Mouse (Mus musculus) bone marrow macrophage, adult 2 months (primary cell): ENCODE data around the gene Bag6. TPM values are rescaled to one million over a fixed set of nuclear protein-coding genes. Genes with fewer than 3 reads are reported as not detected.

ENCODE experiments used
- H3K27ac ChIP-seq: 2 replicates; pipeline ENCODE4 v1.5.1; 2012; ENCODE audit warnings: low read depth, low read length; ENCODE audit not compliant: insufficient read depth
- H3K4me1 ChIP-seq: 2 replicates; pipeline ENCODE4 v1.6.1; 2012; ENCODE audit warnings: low read length; ENCODE audit not compliant: control insufficient read depth, insufficient read depth
- H3K4me3 ChIP-seq: 2 replicates; pipeline ENCODE4 v1.5.1; 2012; ENCODE audit warnings: mild to moderate bottlenecking, low read length, moderate library complexity; ENCODE audit not compliant: insufficient read depth
- CTCF ChIP-seq: IDR thresholded peaks from 2 replicates; pipeline ENCODE4 v1.5.1; 2012; ENCODE audit warnings: low read depth, mild to moderate bottlenecking, low read length, moderate library complexity
- POLR2A ChIP-seq: IDR thresholded peaks from 2 replicates; pipeline ENCODE4 v1.6.1; 2012; ENCODE audit warnings: mild to moderate bottlenecking, low read depth, low read length, borderline replicate concordance
- polyA plus RNA-seq: library from polyadenylated mRNA; stranded (reverse); fragments of >200 nt; gene quantifications from 2 replicates; pipeline ENCODE4 v1.2.4, GENCODE M21; 2012; ENCODE audit not compliant: missing spikeins, insufficient read depth, insufficient read length

The Bag6 gene
- polyA plus RNA-seq, 1 experiment: 166 TPM

- H3K27ac ChIP-seq: no peak overlapping the region
- H3K4me1 ChIP-seq: peaks cover 6% of the 10 kb centered on the region
- no peak for TF ChIP-seq CTCF
- no peak for TF ChIP-seq POLR2A
- H3K4me3 ChIP-seq: no peak overlapping the region
Measured at GRCm38 (mm10) chr17:35097164-35097655, 37.8 kb upstream of the Bag6 start.

DNA sequence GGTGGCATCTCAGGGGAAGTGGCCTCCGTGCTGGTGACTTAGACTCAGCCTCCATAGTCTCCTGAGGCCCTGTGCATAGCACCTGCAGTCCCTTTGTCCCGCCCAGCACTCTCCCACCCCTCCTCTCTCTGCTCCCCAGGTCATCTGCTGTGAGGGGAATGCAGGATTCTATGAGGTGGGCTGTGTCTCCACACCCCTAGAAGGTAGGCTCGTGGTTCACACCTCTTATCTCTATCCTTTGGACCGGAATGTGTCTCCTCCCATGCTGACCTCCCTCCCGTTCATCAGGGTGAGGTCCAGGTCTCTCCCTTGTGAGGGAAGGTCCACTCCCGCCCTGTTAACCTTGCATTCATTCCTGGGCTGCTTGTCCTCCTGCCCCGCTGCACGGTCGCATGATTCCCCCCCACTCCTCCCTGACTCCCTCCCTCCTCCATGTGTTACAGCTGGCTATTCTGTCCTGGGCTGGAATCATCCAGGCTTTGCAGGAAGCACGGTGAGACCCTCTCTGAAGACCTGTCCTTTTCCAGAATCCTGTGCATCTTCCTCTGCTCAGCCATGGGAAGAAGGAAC, 34.7 kb upstream of the Bag6 start:
- H3K4me1 ChIP-seq: no peaks in the 10 kb centered on the region

GRCm38 (mm10) chr17:35101161-35101560, 33.8 kb upstream of the Bag6 start:
- Histone ChIP-seq H3K27ac (no peak overlapping the region), H3K4me1 (no peaks in the 10 kb centered on the region), H3K4me3 (no peak overlapping the region)
- TF ChIP-seq CTCF (no peak), POLR2A (no peak)

More for the DNA sequence above, 34.7 kb upstream of the Bag6 start:
- H3K27ac ChIP-seq: no peak overlapping the region
- TF ChIP-seq POLR2A (no peak), CTCF (no peak)
- H3K4me3 ChIP-seq: no peak overlapping the region

DNA sequence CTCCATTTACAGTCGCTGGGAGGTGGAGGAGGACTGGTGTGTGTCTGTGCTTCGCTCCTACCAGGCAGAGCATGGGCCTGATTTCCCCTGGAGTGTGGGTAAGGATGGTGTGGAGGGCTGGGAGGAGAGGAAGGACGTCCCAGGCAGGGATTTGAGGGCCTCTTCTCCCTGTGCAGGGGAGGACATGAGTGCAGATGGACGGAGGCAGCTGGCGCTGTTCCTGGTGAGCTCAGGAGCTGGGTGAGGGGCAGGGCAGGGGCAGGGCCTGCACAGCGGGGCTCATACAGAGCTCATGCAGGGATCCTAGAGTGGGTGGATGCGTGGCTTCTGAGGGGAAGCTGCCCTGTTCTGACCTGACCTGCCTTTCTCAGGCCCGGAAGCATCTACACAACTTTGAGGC, 32.7 kb upstream of the Bag6 start:
- TF ChIP-seq POLR2A (no peak), CTCF (no peak)
- no peaks in the 10 kb centered on the region for H3K4me1 ChIP-seq
- no peak overlapping the region for H3K27ac ChIP-seq
- H3K4me3 ChIP-seq: no peak overlapping the region

GRCm38 (mm10) chr17:35103221-35103690, 31.7 kb upstream of the Bag6 start:
- no peak overlapping the region for H3K27ac ChIP-seq
- H3K4me1 ChIP-seq: no peaks in the 10 kb centered on the region
- TF ChIP-seq POLR2A: no peak
- no peak for TF ChIP-seq CTCF
- H3K4me3 ChIP-seq: no peak overlapping the region

GRCm38 (mm10) chr17:35104079-35104478, 30.9 kb upstream of the Bag6 start:
- TF ChIP-seq CTCF: no peak
- TF ChIP-seq POLR2A: no peak
- no peak overlapping the region for H3K27ac ChIP-seq
- no peaks in the 10 kb centered on the region for H3K4me1 ChIP-seq

DNA sequence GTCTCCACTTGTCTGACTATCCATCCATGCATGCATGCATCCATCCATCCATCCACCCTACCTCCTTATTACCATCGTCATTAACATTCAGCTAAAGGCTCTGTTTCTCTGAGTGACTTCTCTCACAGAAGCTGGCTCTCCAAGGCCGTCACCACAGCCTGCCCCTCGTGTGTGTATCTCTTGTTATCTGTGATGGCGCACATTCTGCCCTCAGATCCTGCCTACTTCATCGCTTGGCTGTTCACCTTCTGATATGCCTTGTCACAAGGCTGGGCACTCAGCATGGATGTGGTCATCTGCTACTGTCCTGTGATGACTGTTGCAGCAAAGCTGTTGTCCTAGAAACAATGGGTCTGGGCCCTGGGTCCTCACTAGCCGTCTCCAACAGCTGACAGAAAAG, 30.2 kb upstream of the Bag6 start:
- Histone ChIP-seq H3K4me3 (no peak overlapping the region), H3K4me1 (no peaks in the 10 kb centered on the region), H3K27ac (no peak overlapping the region)
- no peak for TF ChIP-seq POLR2A
- no peak for TF ChIP-seq CTCF

More at GRCm38 (mm10) chr17:35104079-35104478, 30.9 kb upstream of the Bag6 start:
- no peak overlapping the region for H3K4me3 ChIP-seq

DNA sequence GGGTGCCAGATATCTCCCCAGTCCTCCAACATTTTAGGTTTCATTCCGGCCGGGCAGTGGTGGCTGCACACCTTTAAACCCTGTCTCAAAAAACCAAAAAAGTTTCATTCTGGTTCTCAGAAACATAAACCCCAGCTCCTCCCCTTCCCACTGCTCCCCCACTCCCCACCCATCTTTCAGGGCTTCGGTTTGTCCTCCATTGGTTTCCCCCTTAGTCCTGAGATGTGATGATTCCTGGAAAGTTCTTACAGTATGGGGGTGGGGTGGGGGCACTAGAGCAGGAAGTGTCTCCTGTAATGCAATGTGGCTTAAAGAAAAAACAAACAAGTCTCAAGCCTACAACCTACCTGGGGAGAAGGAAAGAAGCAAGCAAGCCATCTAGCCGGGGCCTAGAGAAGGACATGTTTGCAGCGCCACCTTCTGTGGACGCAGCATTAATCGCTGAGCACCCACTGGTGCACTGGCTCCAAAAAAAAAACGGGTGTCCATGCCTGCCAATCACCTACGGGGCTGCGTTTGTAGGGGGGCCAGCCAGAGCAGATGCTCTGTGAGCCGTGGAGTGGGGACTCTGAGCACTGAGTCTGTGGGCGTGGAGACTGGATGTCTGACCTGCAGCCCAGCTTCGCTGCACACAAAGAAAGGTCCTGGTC, 29.1 kb upstream of the Bag6 start:
- Histone ChIP-seq H3K4me1 (no peaks in the 10 kb centered on the region), H3K27ac (no peak overlapping the region), H3K4me3 (no peak overlapping the region)
- TF ChIP-seq CTCF (no peak), POLR2A (no peak)

- Histone ChIP-seq H3K27ac (no peak overlapping the region), H3K4me3 (no peak overlapping the region), H3K4me1 (no peaks in the 10 kb centered on the region)
- TF ChIP-seq POLR2A (no peak), CTCF (no peak)
Measured at GRCm38 (mm10) chr17:35106522-35106921, 28.5 kb upstream of the Bag6 start.

- no peak for TF ChIP-seq POLR2A
- TF ChIP-seq CTCF: no peak
- H3K4me3 ChIP-seq: no peak within 1 kb of the TSS
- H3K4me1 ChIP-seq: no peaks in the 10 kb centered on the region
Measured at GRCm38 (mm10) chr17:35108097-35108496, 26.9 kb upstream of the Bag6 start, which contains the start of gene Ly6g5c. Gene Ly6g5c, plus strand, starts transcription at chr17:35108279.

More at GRCm38 (mm10) chr17:35108097-35108496, 26.9 kb upstream of the Bag6 start, which contains the start of gene Ly6g5c:
- no peak within 1 kb of the TSS for H3K27ac ChIP-seq
